Mouse (Mus musculus): ENCODE results near the gene Pno1. TPM values are rescaled to one million over a fixed set of nuclear protein-coding genes. Genes with fewer than 3 reads are reported as not detected.

The Pno1 gene
- polyA plus RNA-seq, 1 experiment from 2014 or later = 77.1 TPM

DNA sequence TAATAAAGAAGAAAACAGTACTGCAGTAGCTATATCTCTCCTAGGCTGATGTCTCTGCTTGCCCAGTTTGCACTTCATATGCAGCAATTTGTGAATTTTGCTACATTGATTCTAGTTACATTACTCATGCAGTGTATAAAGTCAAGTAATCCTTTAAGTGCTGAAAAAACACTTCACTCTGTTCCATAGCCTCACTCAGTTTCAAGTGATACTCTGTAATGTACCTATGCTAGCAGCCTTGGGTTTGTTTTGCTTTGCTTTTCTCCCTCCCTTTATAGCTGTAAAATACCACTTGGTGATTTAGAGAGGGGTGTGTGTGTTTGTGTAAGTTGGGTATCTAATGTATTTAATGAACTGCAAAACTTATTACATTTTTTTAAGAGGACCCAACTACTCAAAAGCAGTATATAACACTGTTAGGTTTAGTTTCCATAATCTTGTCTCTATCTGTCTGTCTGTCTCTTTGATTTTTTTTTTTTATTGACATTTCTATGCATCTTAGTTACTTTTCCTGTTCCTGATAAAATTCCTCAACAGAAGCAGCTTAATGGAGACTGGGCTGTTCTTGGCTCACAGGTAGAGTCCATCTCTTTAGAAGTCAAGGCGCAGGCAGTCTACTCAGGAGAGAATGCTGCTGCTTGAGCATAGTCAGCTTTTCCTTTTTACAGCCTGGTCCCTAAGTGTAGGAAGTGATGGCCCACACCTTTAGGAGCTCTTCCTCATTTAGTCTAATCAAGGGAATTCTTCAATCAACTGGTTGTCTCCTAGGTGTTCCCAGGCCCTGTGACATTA, 40.2 kb downstream of the Pno1 start:
- Histone ChIP-seq H3K4me3 (no peak overlapping the region), H3K27ac (no peak overlapping the region), H3K36me3 (peaks cover 7% of the 10 kb centered on the region), H3K9ac (no peak overlapping the region), H3K27me3 (no peaks in the 10 kb centered on the region), H3K9me3 (no peaks in the 10 kb centered on the region), H3K4me2 (replicated peaks) (no peak overlapping the region), H3K4me1 (peaks cover 18% of the 10 kb centered on the region)
- no peak for ATAC-seq (ENCODE audit: low FRiP score, low read depth)
- 95% methylated on average over 1 of the region's 1 CpGs for WGBS

DNA sequence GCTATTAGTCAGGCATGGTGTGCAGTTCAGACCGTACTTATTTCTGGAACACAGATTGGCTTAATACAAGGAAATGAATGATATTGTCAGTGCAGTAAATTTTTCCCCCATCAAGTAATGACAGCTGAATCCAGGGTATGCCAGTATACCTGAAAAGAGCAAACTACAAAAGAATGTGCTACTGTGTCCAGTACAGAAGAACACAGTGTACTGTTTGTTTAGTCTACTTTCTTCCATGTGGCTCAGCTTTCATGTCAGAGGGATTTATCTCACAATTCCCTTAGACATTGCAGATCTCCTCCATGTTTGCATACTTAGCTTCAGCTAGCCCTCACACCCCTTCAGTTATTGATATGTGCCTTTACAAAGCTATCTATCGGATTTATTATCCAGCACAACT, 42.1 kb downstream of the Pno1 start:
- Histone ChIP-seq H3K4me1 (peaks cover 28% of the 10 kb centered on the region), H3K4me2 (replicated peaks) (no peak overlapping the region), H3K27me3 (no peaks in the 10 kb centered on the region), H3K27ac (no peak overlapping the region), H3K4me3 (no peak overlapping the region), H3K9ac (no peak overlapping the region), H3K36me3 (peaks cover 7% of the 10 kb centered on the region), H3K9me3 (no peaks in the 10 kb centered on the region)
- no peak for ATAC-seq (ENCODE audit: low FRiP score, low read depth)
- 80% methylated on average over 2 of the region's 2 CpGs for WGBS

DNA sequence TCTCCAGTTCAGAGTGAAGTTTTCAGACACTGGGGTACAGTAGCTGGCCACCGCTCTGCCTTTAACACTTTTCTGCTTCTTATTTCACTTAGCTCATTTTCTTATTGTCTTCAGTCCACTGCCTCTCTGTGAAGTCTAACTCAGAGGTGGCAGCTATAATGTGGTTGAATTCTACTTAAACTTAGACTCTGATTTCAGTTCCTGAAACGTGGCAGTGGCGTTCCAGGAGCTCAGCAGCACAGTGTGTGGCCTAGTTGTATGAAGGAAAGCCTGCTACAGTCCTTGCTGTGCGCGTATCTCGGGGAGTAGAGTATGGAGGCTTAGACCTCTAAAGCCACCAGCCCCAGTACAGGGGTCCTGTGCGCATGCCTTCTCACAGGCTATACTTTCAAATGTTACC, 44.7 kb downstream of the Pno1 start:
- Histone ChIP-seq H3K4me1 (peaks cover 44% of the 10 kb centered on the region), H3K4me2 (replicated peaks) (no peak overlapping the region), H3K4me3 (no peak overlapping the region), H3K27ac (no peak overlapping the region), H3K9ac (no peak overlapping the region), H3K36me3 (no peaks in the 10 kb centered on the region), H3K27me3 (no peaks in the 10 kb centered on the region), H3K9me3 (no peaks in the 10 kb centered on the region)
- 84% methylated on average over 7 of the region's 7 CpGs for WGBS
- ATAC-seq (ENCODE audit: low FRiP score, low read depth) = no peak

DNA sequence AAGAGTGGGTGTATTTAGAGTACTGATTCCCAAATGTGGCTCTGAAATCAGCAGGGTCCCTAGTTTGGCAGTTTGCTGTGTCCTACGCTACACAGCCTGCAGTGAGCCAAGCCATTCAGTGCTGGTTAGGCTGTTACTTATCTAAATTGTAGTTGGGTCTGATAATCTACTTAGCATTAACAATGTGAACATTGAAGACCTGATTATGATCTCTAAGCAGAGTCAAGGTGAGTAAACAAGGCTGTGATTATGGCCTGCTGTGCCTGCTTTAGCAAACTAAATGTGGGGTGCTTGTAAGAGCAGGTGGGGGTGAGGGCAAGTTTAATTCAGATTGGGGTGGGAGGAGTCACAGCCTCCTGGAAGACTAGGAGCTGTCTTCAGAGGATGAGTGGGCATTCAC, 47.4 kb downstream of the Pno1 start:
- WGBS = 87% methylated on average over 1 of the region's 1 CpGs
- ATAC-seq (ENCODE audit: low FRiP score, low read depth) = no peak
- H3K27me3 ChIP-seq = no peaks in the 10 kb centered on the region
- peaks cover 51% of the 10 kb centered on the region for H3K4me1 ChIP-seq
- no peak overlapping the region; the same call in 1 of the 2 replicates for H3K4me2 ChIP-seq (replicated peaks)
- H3K9me3 ChIP-seq = no peaks in the 10 kb centered on the region
- no peak overlapping the region for H3K27ac ChIP-seq
- no peaks in the 10 kb centered on the region for H3K36me3 ChIP-seq
- no peak overlapping the region for H3K4me3 ChIP-seq
- H3K9ac ChIP-seq = no peak overlapping the region

DNA sequence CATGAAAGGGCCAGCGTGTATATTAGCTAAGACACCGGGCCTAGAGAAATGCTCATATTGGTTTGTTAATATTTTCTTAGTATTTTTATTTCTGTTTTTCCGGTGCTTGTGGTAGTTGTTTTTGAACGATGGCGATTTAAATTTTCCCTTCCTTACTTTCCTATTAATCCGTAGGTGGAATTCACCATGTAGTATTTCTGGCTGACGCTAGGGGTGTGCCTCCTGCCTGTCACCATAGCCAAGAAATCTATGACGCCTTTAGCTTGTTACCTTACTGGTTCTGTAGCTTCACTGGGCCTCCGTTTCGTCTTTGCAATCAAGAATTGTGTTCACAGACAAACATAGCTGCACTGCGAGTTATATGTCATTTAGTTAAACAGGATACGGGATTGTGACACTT, 51.1 kb downstream of the Pno1 start:
- H3K4me1 ChIP-seq = peaks cover 36% of the 10 kb centered on the region
- no peaks in the 10 kb centered on the region for H3K27me3 ChIP-seq
- 2% methylated on average over 12 of the region's 12 CpGs for WGBS
- peak overlapping the region; percentile 99 for H3K9ac ChIP-seq
- peak overlapping the region; percentile 98 for H3K4me3 ChIP-seq
- no peak for ATAC-seq (ENCODE audit: low FRiP score, low read depth)
- peak overlapping the region; percentile 96 for H3K27ac ChIP-seq
- no peaks in the 10 kb centered on the region for H3K9me3 ChIP-seq
- peak overlapping the region; percentile 69 for H3K4me2 ChIP-seq (replicated peaks)
- H3K36me3 ChIP-seq = no peaks in the 10 kb centered on the region

DNA sequence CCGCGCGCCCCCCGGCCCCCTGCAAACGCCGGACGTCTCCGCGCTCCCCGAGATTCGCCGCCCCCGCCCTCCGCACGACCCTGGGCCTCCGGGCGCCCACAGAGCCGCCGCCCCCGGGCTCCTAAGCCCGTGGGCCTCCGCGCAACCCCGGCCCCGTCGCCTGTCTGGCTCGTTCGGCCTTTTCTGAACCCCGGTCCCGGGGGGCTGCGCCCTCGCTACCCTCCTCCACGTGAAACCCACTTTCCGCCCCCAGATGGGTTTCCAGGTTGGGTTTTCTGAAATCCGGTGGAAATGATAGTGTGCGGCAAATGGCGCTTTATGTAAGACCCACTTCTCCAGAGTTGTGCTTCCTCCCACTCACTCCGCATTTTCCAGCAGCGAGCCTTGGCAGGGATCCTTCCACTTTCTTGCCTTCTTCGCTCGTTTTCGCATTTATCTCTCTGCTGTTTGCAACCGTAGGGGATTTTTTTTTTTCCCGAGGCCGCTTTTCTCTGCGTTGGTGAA, 51.6 kb downstream of the Pno1 start:
- peak overlapping the region; percentile 98 for H3K4me3 ChIP-seq
- no peak; the same call in 1 of the 2 replicates for ATAC-seq (ENCODE audit: low FRiP score, low read depth)
- peaks cover 34% of the 10 kb centered on the region for H3K4me1 ChIP-seq
- peak overlapping the region; percentile 69 for H3K4me2 ChIP-seq (replicated peaks)
- H3K36me3 ChIP-seq = no peaks in the 10 kb centered on the region
- peak overlapping the region; percentile 99 for H3K9ac ChIP-seq
- no peaks in the 10 kb centered on the region for H3K27me3 ChIP-seq
- WGBS = 1% methylated on average over 40 of the region's 46 CpGs
- peak overlapping the region; percentile 96 for H3K27ac ChIP-seq
- H3K9me3 ChIP-seq = no peaks in the 10 kb centered on the region

DNA sequence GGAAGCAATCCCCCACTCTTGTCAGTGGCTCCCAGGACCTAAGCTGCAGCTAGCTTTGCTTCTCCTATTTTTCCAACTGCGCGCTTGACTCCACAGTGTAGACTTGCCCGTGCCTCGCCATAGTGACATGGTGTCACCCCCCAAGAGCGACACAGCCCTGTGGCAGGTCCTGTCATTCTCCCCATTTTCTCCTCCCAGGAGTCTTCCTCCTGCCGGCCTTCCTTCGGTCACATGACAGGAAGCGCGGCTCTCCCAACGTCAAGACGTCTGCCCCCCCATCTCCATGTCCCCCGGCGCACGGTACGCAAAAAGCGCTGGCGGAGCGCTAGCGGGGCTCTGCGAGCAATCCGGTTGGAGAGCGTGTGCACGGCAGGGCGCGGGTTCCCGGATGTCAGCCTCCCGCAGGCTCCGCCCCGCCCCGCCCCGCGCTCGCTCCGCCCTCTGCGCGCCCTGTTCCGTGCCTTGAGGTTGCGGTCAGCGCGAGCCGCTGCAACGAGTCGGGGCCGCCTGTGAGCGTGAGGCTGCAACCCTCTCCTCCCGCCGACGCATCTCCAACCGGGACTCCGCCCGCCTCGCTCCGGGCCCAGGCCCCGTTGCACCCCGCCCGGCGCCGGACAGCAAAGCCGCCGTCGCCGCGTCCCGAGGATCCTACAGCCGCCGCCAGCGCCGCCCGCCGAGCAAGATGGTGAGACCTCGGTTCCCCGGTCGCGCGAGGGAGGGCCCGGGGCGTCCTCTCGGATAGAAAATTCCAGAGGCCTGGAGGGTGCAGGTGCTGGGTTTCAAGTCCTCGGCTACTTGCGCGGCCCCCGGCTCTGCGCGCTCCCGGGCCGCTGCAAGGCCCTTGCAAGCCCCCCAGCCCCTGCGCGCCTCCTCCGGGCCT, 52.3 kb downstream of the Pno1 start, which contains the start of gene Ppp3r1:
Gene Ppp3r1, plus strand, starts transcription at position 406 of the 880 bp plus-strand sequence.
- Histone ChIP-seq H3K27ac (peak within 1 kb of the TSS; percentile 96), H3K9me3 (no peaks in the 10 kb centered on the region), H3K4me2 (replicated peaks) (peak within 1 kb of the TSS; percentile 69), H3K36me3 (no peaks in the 10 kb centered on the region), H3K4me3 (peak within 1 kb of the TSS; percentile 98), H3K27me3 (no peaks in the 10 kb centered on the region), H3K4me1 (peaks cover 30% of the 10 kb centered on the region), H3K9ac (peak within 1 kb of the TSS; percentile 99)
- peak; percentile 98 for ATAC-seq (ENCODE audit: low FRiP score, low read depth)
- under 1% methylated on average over 83 of the region's 89 CpGs for WGBS

Other genes starting within 250 kb of the Pno1 start
- 17.2 and 17.4 TPM in 2 replicates for gene Cnrip1, start 160.0 kb downstream of the Pno1 start, polyA plus RNA-seq (2015; fragmentation: Nextera tagmentation; extraction: Ambion mirVana)
- 3.1 and 3.4 TPM in 2 replicates for gene Plek, start 159.2 kb downstream of the Pno1 start, polyA plus RNA-seq (2015; fragmentation: Nextera tagmentation; extraction: Ambion mirVana)
- 95.3 and 96.3 TPM in 2 replicates for gene Ppp3r1, start 52.3 kb downstream of the Pno1 start, polyA plus RNA-seq (2015; fragmentation: Nextera tagmentation; extraction: Ambion mirVana)
- gene Wdr92, start 29.5 kb downstream of the Pno1 start, polyA plus RNA-seq (2015; fragmentation: Nextera tagmentation; extraction: Ambion mirVana) = 27.5 and 29.2 TPM in 2 replicates
- 119 and 120 TPM in 2 replicates for gene C1d, start 46.0 kb upstream of the Pno1 start, polyA plus RNA-seq (2015; fragmentation: Nextera tagmentation; extraction: Ambion mirVana)

All from limb, embryonic 13.5 days (tissue).